Mouse (Mus musculus) hindbrain, embryonic 14.5 days (tissue): ENCODE results near the gene Tmem182. TPM values are rescaled to one million over a fixed set of nuclear protein-coding genes. Genes with fewer than 3 reads are reported as not detected.

ENCODE experiments used
- ATAC-seq: fragments of 200-750 bp; cut with Nextera tagmentation; 2 replicates; pipeline ENCODE4 v1.8.0; 2017; ENCODE audit warnings: moderate number of reproducible peaks, mild to moderate bottlenecking, moderate TSS enrichment, moderate library complexity; ENCODE audit not compliant: low FRiP score
- DNase-seq: peaks from one replicate; pipeline ENCODE4 v3.0.0-alpha.2; 2015; ENCODE audit warnings: low spot score
- H3K27ac ChIP-seq: fragments of 300-500 bp; sonication (generic); 2 replicates; pipeline ENCODE4 v1.5.1; 2014; ENCODE audit warnings: mild to moderate bottlenecking, moderate library complexity
- H3K27me3 ChIP-seq: fragments of 300-500 bp; sonication (generic); 2 replicates; pipeline ENCODE4 v1.6.1; 2014; ENCODE audit warnings: mild to moderate bottlenecking, low read length, mixed read lengths; ENCODE audit not compliant: control insufficient read depth, insufficient read depth
- H3K36me3 ChIP-seq: fragments of 300-500 bp; sonication (generic); replicated peaks from 2 replicates; pipeline ENCODE4 v1.6.1; 2014; ENCODE audit not compliant: control insufficient read depth, insufficient read depth
- H3K4me1 ChIP-seq: fragments of 300-500 bp; sonication (generic); replicated peaks from 2 replicates; pipeline ENCODE4 v1.6.1; 2014; ENCODE audit warnings: antibody characterized with exemption, low read length, mixed read lengths; ENCODE audit not compliant: control insufficient read depth, insufficient read depth
- H3K4me2 ChIP-seq: fragments of 300-500 bp; sonication (generic); replicated peaks from 2 replicates; pipeline ENCODE4 v1.6.1; 2014; ENCODE audit warnings: mild to moderate bottlenecking, moderate library complexity
- H3K4me3 ChIP-seq: fragments of 300-500 bp; sonication (generic); replicated peaks from 2 replicates; pipeline ENCODE4 v1.5.1; 2014; ENCODE audit warnings: mild to moderate bottlenecking, low read length
- H3K9ac ChIP-seq: fragments of 300-500 bp; sonication (generic); 2 replicates; pipeline ENCODE4 v1.6.1; 2014
- H3K9me3 ChIP-seq: fragments of 300-500 bp; sonication (generic); 2 replicates; pipeline ENCODE4 v1.6.1; 2016; ENCODE audit warnings: low read length; ENCODE audit not compliant: control insufficient read depth
- WGBS: fragments of 180-500 bp; shearing (Covaris S2); extraction: QIAGEN DNeasy Blood & Tissue Kit; methylation state at CpG from one replicate; pipeline ENCODE4 v1.1.7; 2014; 5-methylcytosine and 5-hydroxymethylcytosine counted together
- polyA plus RNA-seq: library from polyadenylated mRNA; unstranded; fragments of >200 nt; fragmentation: Nextera tagmentation; extraction: Ambion mirVana; gene quantifications from 2 replicates; pipeline ENCODE4 v1.2.1, GENCODE M21; 2014

Gene Tmem182
- polyA plus RNA-seq, 1 experiment from 2014 or later: not detected

DNA sequence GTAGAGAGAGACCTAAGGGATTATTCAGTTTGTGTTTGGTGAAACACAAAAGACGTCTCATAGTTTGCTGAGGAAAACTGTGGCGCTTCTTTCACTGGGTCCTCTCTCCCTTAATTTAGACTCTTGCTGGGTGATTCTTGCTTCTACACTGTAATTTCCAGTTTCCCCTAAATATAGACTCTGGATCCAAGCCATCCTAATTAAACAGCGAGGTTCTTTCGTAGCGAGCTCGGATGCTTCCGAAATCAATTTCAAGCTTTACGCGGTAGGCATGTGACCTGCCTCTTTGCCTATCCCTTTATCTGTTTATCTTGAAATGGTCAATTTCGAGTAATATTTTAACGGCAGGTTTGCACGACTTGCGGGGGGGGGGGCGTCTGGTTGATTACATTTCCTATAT lies 84.2 kb downstream of the Tmem182 start:
- no peaks in the 10 kb centered on the region for H3K9me3 ChIP-seq
- no peak for DNase-seq
- WGBS: 79% methylated on average over 14 of the region's 14 CpGs

DNA sequence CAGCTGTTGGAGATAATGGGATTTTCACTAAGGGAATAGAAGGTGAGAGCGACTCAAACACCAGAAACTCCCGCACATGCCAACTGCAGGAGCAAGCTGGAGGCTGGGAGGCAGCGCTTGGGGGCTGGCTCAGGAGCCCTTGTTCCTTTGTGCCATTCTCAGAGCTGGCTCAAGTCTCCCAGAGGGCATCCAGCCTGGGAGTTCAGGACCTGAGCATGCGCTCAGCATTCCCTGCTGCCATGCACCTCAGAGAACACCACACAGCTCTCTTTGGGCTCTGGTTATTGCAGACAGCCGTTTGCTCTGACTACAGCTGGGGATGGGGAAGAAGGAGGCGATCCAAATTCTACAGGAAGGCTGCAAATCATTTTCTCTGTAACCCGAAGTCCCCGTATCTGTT lies 84.8 kb downstream of the Tmem182 start:
- Histone ChIP-seq H3K9me3 (no peaks in the 10 kb centered on the region), H3K4me1 (no peaks in the 10 kb centered on the region), H3K4me3 (no peak overlapping the region), H3K9ac (no peak overlapping the region), H3K27ac (no peak overlapping the region), H3K36me3 (no peaks in the 10 kb centered on the region), H3K4me2 (no peak overlapping the region), H3K27me3 (no peaks in the 10 kb centered on the region)
- 54% methylated on average over 8 of the region's 8 CpGs for WGBS
- ATAC-seq (no peak), DNase-seq (no peak)

More for the DNA sequence above, 84.2 kb downstream of the Tmem182 start:
- Histone ChIP-seq H3K4me2 (no peak overlapping the region), H3K9ac (no peak overlapping the region), H3K27me3 (no peaks in the 10 kb centered on the region), H3K27ac (no peak overlapping the region), H3K4me1 (no peaks in the 10 kb centered on the region), H3K4me3 (no peak overlapping the region), H3K36me3 (no peaks in the 10 kb centered on the region)
- ATAC-seq: no peak

DNA sequence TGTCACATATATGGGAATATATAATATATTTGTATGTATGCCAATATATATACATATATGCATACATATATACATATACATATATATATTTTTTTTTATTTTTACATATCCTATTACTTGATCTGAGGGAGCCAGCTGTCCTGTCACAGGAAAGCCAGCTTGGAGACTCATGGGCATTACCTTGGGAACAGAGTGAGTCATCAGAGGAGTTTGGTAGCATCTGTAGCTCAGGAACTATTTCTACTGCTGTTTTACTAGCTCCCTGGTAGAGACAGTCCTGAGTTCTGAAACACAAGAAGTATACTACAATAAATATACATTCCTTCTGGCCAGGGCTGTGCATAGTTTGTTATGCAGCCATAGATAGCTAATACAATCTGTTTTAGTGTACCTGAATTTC lies 98.3 kb downstream of the Tmem182 start:
- Histone ChIP-seq H3K27ac (no peak overlapping the region), H3K27me3 (no peaks in the 10 kb centered on the region), H3K9ac (no peak overlapping the region), H3K4me3 (no peak overlapping the region), H3K4me2 (no peak overlapping the region), H3K36me3 (no peaks in the 10 kb centered on the region), H3K4me1 (no peaks in the 10 kb centered on the region), H3K9me3 (no peaks in the 10 kb centered on the region)
- no peak for DNase-seq
- no peak for ATAC-seq

Other genes starting within 250 kb of the Tmem182 start
- gene Slc9a4, start 225.5 kb upstream of the Tmem182 start, polyA plus RNA-seq: 0.39 TPM in 1 of 2 replicates, not detected in the other
- gene Slc9a2, start 125.0 kb upstream of the Tmem182 start, polyA plus RNA-seq: 0.12 and 0.18 TPM in 2 replicates
- gene Mfsd9, start 14.9 kb upstream of the Tmem182 start, polyA plus RNA-seq: 8.6 and 9.8 TPM in 2 replicates